Mouse (Mus musculus): ENCODE data around the gene Ccdc57. TPM values are rescaled to one million over a fixed set of nuclear protein-coding genes. Genes with fewer than 3 reads are reported as not detected.
A peak's percentile ranks its signal among the peaks of the same experiment; 100 is the strongest.

Gene Ccdc57
- polyA plus RNA-seq, 1 experiment from 2014 or later = 5.1 TPM

- H3K27me3 ChIP-seq (ENCODE audit: control insufficient read depth, insufficient read depth, low read length) = no peaks in the 10 kb centered on the region
- 86% methylated on average over 8 of the region's 8 CpGs for whole genome bisulfite sequencing
- no peak overlapping the region for H3K4me3 ChIP-seq (ENCODE audit: low read depth, low read length)
- DNase-seq (ENCODE audit: low spot score) = no peak
- peaks cover 26% of the 10 kb centered on the region for H3K4me1 ChIP-seq (ENCODE audit: control insufficient read depth, insufficient read depth, low read length)
- peak overlapping the region; percentile 80; the same call in 1 of the 2 replicates for H3K9ac ChIP-seq (ENCODE audit: low read length)
- peak overlapping the region; percentile 97 for H3K27ac ChIP-seq (replicated peaks; ENCODE audit: low read depth, low read length)
- no peak for ATAC-seq (ENCODE audit: insufficient number of reproducible peaks, low FRiP score, low TSS enrichment, low read depth)
- H3K9me3 ChIP-seq (ENCODE audit: control insufficient read depth, low read length) = no peaks in the 10 kb centered on the region
- no peak overlapping the region for H3K4me2 ChIP-seq (ENCODE audit: low read depth, severe bottlenecking)
- H3K36me3 ChIP-seq (ENCODE audit: control insufficient read depth, insufficient read depth, low read length) = peaks cover 5% of the 10 kb centered on the region
Observed at GRCm38 (mm10) chr11:120826016-120826953, 106.4 kb downstream of the Ccdc57 start.

GRCm38 (mm10) chr11:120825289-120825863 is 107.3 kb downstream of the Ccdc57 start:
- peaks cover 27% of the 10 kb centered on the region for H3K4me1 ChIP-seq (ENCODE audit: control insufficient read depth, insufficient read depth, low read length)
- peak overlapping the region; percentile 80 for H3K9ac ChIP-seq (ENCODE audit: low read length)
- H3K4me3 ChIP-seq (ENCODE audit: low read depth, low read length) = peak overlapping the region; percentile 97; the same call in 1 of the 2 replicates
- peaks cover 10% of the 10 kb centered on the region for H3K36me3 ChIP-seq (ENCODE audit: control insufficient read depth, insufficient read depth, low read length)
- no peaks in the 10 kb centered on the region for H3K9me3 ChIP-seq (ENCODE audit: control insufficient read depth, low read length)
- H3K27me3 ChIP-seq (ENCODE audit: control insufficient read depth, insufficient read depth, low read length) = no peaks in the 10 kb centered on the region
- H3K27ac ChIP-seq (replicated peaks; ENCODE audit: low read depth, low read length) = peak overlapping the region; percentile 97
- WGBS = 26% methylated on average over 4 of the region's 4 CpGs
- no peak for ATAC-seq (ENCODE audit: insufficient number of reproducible peaks, low FRiP score, low TSS enrichment, low read depth)
- peak overlapping the region; percentile 97 for H3K4me2 ChIP-seq (ENCODE audit: low read depth, severe bottlenecking)
- peak; percentile 41 for DNase-seq (ENCODE audit: low spot score)

DNA sequence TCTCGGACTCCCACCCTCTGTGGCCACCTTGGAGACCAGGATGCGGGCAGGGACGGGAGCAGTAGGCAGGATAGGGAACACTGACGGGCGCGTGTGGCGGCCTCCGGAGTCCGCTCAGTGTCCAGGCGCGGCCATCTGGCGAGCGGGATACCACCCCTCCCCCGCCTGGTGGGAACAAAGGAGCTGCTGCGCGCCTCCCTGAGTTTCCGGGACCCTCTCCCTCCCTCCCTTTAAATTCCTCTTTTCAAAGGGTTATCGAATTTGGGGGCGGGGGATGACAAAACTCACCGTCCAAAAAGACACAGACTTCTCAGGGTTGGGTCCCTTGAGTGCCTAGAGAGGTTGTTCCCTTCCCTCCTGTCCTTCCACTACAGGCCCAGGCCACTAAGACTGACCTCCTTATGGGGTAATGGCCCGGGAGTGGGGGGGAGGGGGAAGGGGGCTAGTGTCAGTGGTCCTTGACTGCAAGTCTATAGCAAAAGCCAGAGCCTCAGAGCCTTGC is 107.8 kb downstream of the Ccdc57 start:
- Histone ChIP-seq H3K9me3 (ENCODE audit: control insufficient read depth, low read length) (no peaks in the 10 kb centered on the region), H3K4me2 (ENCODE audit: low read depth, severe bottlenecking) (peak overlapping the region; percentile 97), H3K9ac (ENCODE audit: low read length) (peak overlapping the region; percentile 80), H3K36me3 (ENCODE audit: control insufficient read depth, insufficient read depth, low read length) (peaks cover 15% of the 10 kb centered on the region), H3K4me3 (ENCODE audit: low read depth, low read length) (peak overlapping the region; percentile 97), H3K27ac (replicated peaks; ENCODE audit: low read depth, low read length) (peak overlapping the region; percentile 97), H3K27me3 (ENCODE audit: control insufficient read depth, insufficient read depth, low read length) (no peaks in the 10 kb centered on the region), H3K4me1 (ENCODE audit: control insufficient read depth, insufficient read depth, low read length) (peaks cover 27% of the 10 kb centered on the region)
- no peak for DNase-seq (ENCODE audit: low spot score)
- WGBS = under 1% methylated on average over 20 of the region's 21 CpGs
- ATAC-seq (ENCODE audit: insufficient number of reproducible peaks, low FRiP score, low TSS enrichment, low read depth) = peak; percentile 79; the same call in 1 of the 2 replicates

- Histone ChIP-seq H3K4me3 (ENCODE audit: low read depth, low read length) (peak within 1 kb of the TSS; percentile 97), H3K9ac (ENCODE audit: low read length) (peak within 1 kb of the TSS; percentile 80), H3K36me3 (ENCODE audit: control insufficient read depth, insufficient read depth, low read length) (peaks cover 19% of the 10 kb centered on the region), H3K27ac (replicated peaks; ENCODE audit: low read depth, low read length) (peak within 1 kb of the TSS; percentile 97), H3K4me1 (ENCODE audit: control insufficient read depth, insufficient read depth, low read length) (peaks cover 27% of the 10 kb centered on the region), H3K9me3 (ENCODE audit: control insufficient read depth, low read length) (no peaks in the 10 kb centered on the region), H3K27me3 (ENCODE audit: control insufficient read depth, insufficient read depth, low read length) (no peaks in the 10 kb centered on the region), H3K4me2 (ENCODE audit: low read depth, severe bottlenecking) (peak within 1 kb of the TSS; percentile 97)
- DNase-seq (ENCODE audit: low spot score) = peak; percentile 99
- WGBS = 0% methylated on average over 100 of the region's 109 CpGs
- peak; percentile 88 for ATAC-seq (ENCODE audit: insufficient number of reproducible peaks, low FRiP score, low TSS enrichment, low read depth)
Observed at GRCm38 (mm10) chr11:120823956-120824786, 108.5 kb downstream of the Ccdc57 start, which contains the start of gene Fasn. Gene Fasn, minus strand, starts transcription at chr11:120824547.

DNA sequence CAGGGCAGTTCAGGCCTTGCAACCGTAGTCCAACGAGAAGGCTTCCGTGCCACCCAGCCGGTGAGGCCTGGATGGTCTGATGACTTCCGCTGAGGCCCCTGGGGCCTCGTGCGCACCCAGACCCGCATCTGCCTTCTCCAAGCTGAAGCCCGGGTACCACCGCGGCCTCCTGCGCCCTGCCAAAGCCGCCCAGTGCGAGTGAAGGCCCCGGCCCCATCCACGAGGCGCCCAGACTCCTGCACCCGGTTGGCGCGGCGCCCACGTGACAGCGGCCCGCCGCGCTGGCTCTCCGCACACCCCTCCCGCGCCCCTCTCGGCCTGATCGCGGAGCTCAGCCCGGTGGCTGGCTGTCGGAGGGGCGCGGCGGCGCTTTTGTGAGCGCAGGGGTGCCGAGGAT is 109.1 kb downstream of the Ccdc57 start:
- Histone ChIP-seq H3K27ac (replicated peaks; ENCODE audit: low read depth, low read length) (peak overlapping the region; percentile 97), H3K36me3 (ENCODE audit: control insufficient read depth, insufficient read depth, low read length) (peaks cover 25% of the 10 kb centered on the region), H3K4me2 (ENCODE audit: low read depth, severe bottlenecking) (peak overlapping the region; percentile 97), H3K4me3 (ENCODE audit: low read depth, low read length) (peak overlapping the region; percentile 97), H3K9me3 (ENCODE audit: control insufficient read depth, low read length) (no peaks in the 10 kb centered on the region), H3K9ac (ENCODE audit: low read length) (peak overlapping the region; percentile 80), H3K4me1 (ENCODE audit: control insufficient read depth, insufficient read depth, low read length) (peaks cover 27% of the 10 kb centered on the region), H3K27me3 (ENCODE audit: control insufficient read depth, insufficient read depth, low read length) (no peaks in the 10 kb centered on the region)
- DNase-seq (ENCODE audit: low spot score) = no peak
- under 1% methylated on average over 34 of the region's 40 CpGs for WGBS
- peak; percentile 40; the same call in 1 of the 2 replicates for ATAC-seq (ENCODE audit: insufficient number of reproducible peaks, low FRiP score, low TSS enrichment, low read depth)

- H3K27ac ChIP-seq (replicated peaks; ENCODE audit: low read depth, low read length) = peak overlapping the region; percentile 97
- peak overlapping the region; percentile 80 for H3K9ac ChIP-seq (ENCODE audit: low read length)
- under 1% methylated on average over 14 of the region's 14 CpGs for WGBS
- ATAC-seq (ENCODE audit: insufficient number of reproducible peaks, low FRiP score, low TSS enrichment, low read depth) (no peak), DNase-seq (ENCODE audit: low spot score) (no peak)
- H3K9me3 ChIP-seq (ENCODE audit: control insufficient read depth, low read length) = no peaks in the 10 kb centered on the region
- no peaks in the 10 kb centered on the region for H3K27me3 ChIP-seq (ENCODE audit: control insufficient read depth, insufficient read depth, low read length)
- H3K36me3 ChIP-seq (ENCODE audit: control insufficient read depth, insufficient read depth, low read length) = peaks cover 31% of the 10 kb centered on the region
- H3K4me2 ChIP-seq (ENCODE audit: low read depth, severe bottlenecking) = peak overlapping the region; percentile 97
- H3K4me3 ChIP-seq (ENCODE audit: low read depth, low read length) = peak overlapping the region; percentile 97
- peaks cover 27% of the 10 kb centered on the region for H3K4me1 ChIP-seq (ENCODE audit: control insufficient read depth, insufficient read depth, low read length)
Observed at GRCm38 (mm10) chr11:120822831-120823550, 109.7 kb downstream of the Ccdc57 start.

DNA sequence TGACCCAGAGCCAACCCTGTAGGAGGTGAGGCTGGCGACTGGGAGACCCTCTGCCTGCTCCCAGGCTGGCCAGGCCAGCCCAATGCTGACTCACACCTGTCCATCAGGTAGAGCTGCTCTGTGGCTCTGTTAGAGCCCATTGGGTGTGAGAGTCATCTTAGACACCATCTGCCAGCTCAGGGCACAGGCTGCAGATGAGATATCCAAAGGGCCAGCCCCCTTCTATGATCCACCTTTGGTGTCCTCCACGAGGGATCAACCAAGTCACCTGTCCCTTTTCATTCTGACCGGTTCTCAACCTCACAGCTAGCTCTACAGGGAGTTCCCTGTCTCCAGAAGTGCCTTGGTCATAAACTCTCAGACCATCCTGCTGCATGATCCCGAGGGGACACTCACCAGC is 110.4 kb downstream of the Ccdc57 start:
- no peak for DNase-seq (ENCODE audit: low spot score)
- Histone ChIP-seq H3K27ac (replicated peaks; ENCODE audit: low read depth, low read length) (no peak overlapping the region), H3K9ac (ENCODE audit: low read length) (peak overlapping the region; percentile 80), H3K4me2 (ENCODE audit: low read depth, severe bottlenecking) (peak overlapping the region; percentile 97), H3K4me1 (ENCODE audit: control insufficient read depth, insufficient read depth, low read length) (peaks cover 27% of the 10 kb centered on the region), H3K27me3 (ENCODE audit: control insufficient read depth, insufficient read depth, low read length) (no peaks in the 10 kb centered on the region), H3K9me3 (ENCODE audit: control insufficient read depth, low read length) (no peaks in the 10 kb centered on the region), H3K36me3 (ENCODE audit: control insufficient read depth, insufficient read depth, low read length) (peaks cover 37% of the 10 kb centered on the region), H3K4me3 (ENCODE audit: low read depth, low read length) (peak overlapping the region; percentile 97)
- WGBS = 64% methylated on average over 4 of the region's 4 CpGs
- ATAC-seq (ENCODE audit: insufficient number of reproducible peaks, low FRiP score, low TSS enrichment, low read depth) = no peak

All from limb, embryonic 11.5 days (tissue).